8 mouse cellular contexts compared by ENCODE assay signal in genomic region chr4:57300469-57301409, GRCm38 (mm10). TPM values are rescaled to one million over a fixed set of nuclear protein-coding genes. Genes with fewer than 3 reads are reported as not detected.
DNase-seq lines count a peak whose midpoint lies in the region; ATAC-seq and TF ChIP-seq lines count a peak whose summit lies in the region.

No protein-coding gene starts in this region.

- H3K4me3 ChIP-seq in spleen, adult 2 months (ENCODE audit: extremely low read depth, insufficient read depth, insufficient read length) = peak overlapping the region; percentile 63
- H3K4me3 ChIP-seq in heart, embryonic 15.5 days = peak overlapping the region; percentile 71

- DNase-seq in spleen, adult 2 months (ENCODE audit: low read depth in 1 of 2, low spot score in 2 of 2) = no peak
- no peak for DNase-seq in spleen, postnatal 14 days (ENCODE audit: low spot score in 2 of 2)
- DNase-seq in cerebellum, postnatal 10 days = peak; percentile 59 to 61
- DNase-seq in kidney, postnatal 14 days = peak; percentile 71
- peak; percentile 46 to 47 for DNase-seq in lung, postnatal 4 days
- peak; percentile 62 for DNase-seq in testis, postnatal 10 days (ENCODE audit: low spot score)
- DNase-seq in adrenal gland, adult 8-10 months = no peak

- H3K27me3 ChIP-seq in spleen, adult 2 months (ENCODE audit: control insufficient read depth, insufficient read depth, low read length) = peaks cover 11% of the 10 kb centered on the region
- no peaks in the 10 kb centered on the region for H3K27me3 ChIP-seq in heart, embryonic 15.5 days

- H3K4me1 ChIP-seq in spleen, adult 2 months (ENCODE audit: control insufficient read depth, insufficient read depth, insufficient read length) = no peaks in the 10 kb centered on the region
- peaks cover 23% of the 10 kb centered on the region for H3K4me1 ChIP-seq in heart, embryonic 15.5 days (replicated peaks)

- H3K9ac ChIP-seq in heart, embryonic 15.5 days = peak overlapping the region; percentile 66

- H3K9me3 ChIP-seq in heart, embryonic 15.5 days (replicated peaks) = no peaks in the 10 kb centered on the region

- ATAC-seq in heart, embryonic 15.5 days (replicated peaks; ENCODE audit: insufficient number of reproducible peaks, insufficient read depth, low FRiP score, low read depth) = no peak

- TF ChIP-seq POLR2A in spleen, adult 2 months (IDR thresholded peaks at IDR 0.05; ENCODE audit: low read depth, low read length) = no peak

- 1% methylated on average over 37 of the region's 37 CpGs for WGBS in spleen, adult 2 months
- under 1% methylated on average over 37 of the region's 37 CpGs for WGBS in heart, embryonic 15.5 days

- no peak for TF ChIP-seq CTCF in spleen, adult 2 months (IDR thresholded peaks at IDR 0.05; ENCODE audit: extremely low read depth, insufficient read depth, insufficient read length, insufficient replicate concordance)

- peak overlapping the region; percentile 88 for H3K4me2 ChIP-seq in heart, embryonic 15.5 days

- no peaks in the 10 kb centered on the region for H3K36me3 ChIP-seq in spleen, adult 2 months (ENCODE audit: control insufficient read depth, insufficient read depth, low read length)
- no peaks in the 10 kb centered on the region for H3K36me3 ChIP-seq in heart, embryonic 15.5 days

- H3K27ac ChIP-seq in spleen, adult 2 months (ENCODE audit: insufficient read depth, low read length) = peak overlapping the region; percentile 44
- peak overlapping the region; percentile 82 for H3K27ac ChIP-seq in heart, embryonic 15.5 days

RNA-seq across cellular contexts. Expression of gene Ptpn3, which starts 0.9 kb away (rescaled TPM):
- 1.1 and 1.2 TPM in 2 replicates for polyA plus RNA-seq in spleen, adult 2 months (2012; rRNA removed)
- polyA plus RNA-seq in heart, embryonic 15.5 days (2015; fragmentation: Nextera tagmentation; extraction: Ambion mirVana) = 1.5 and 3.7 TPM in 2 replicates
- 10 to 100 TPM; 31.1 to 57.6 (median 40.2) TPM for total RNA-seq in adrenal gland, adult 8-10 months (2022)

Comparison
In these comparisons a context has a peak if more than half of its experiments do, and no peak if none do; other contexts are left out.
1. DNase-seq: peak in cerebellum, postnatal 10 days (2 of 2), kidney, postnatal 14 days (single experiment), lung, postnatal 4 days (2 of 2) and testis, postnatal 10 days (single experiment); none in spleen, adult 2 months (0 of 2), spleen, postnatal 14 days (0 of 2) and adrenal gland, adult 8-10 months (single experiment).